Mouse (Mus musculus) frontal cortex, postnatal 36 days (tissue): ENCODE measurements around the gene Fmnl2.

Experiments
- DNase-seq, 2 experiments: peaks; one replicate each; pipeline ENCODE4 v3.0.0; 2022; ENCODE audit warnings: low spot score in 2 of 2

The Fmnl2 gene

DNA sequence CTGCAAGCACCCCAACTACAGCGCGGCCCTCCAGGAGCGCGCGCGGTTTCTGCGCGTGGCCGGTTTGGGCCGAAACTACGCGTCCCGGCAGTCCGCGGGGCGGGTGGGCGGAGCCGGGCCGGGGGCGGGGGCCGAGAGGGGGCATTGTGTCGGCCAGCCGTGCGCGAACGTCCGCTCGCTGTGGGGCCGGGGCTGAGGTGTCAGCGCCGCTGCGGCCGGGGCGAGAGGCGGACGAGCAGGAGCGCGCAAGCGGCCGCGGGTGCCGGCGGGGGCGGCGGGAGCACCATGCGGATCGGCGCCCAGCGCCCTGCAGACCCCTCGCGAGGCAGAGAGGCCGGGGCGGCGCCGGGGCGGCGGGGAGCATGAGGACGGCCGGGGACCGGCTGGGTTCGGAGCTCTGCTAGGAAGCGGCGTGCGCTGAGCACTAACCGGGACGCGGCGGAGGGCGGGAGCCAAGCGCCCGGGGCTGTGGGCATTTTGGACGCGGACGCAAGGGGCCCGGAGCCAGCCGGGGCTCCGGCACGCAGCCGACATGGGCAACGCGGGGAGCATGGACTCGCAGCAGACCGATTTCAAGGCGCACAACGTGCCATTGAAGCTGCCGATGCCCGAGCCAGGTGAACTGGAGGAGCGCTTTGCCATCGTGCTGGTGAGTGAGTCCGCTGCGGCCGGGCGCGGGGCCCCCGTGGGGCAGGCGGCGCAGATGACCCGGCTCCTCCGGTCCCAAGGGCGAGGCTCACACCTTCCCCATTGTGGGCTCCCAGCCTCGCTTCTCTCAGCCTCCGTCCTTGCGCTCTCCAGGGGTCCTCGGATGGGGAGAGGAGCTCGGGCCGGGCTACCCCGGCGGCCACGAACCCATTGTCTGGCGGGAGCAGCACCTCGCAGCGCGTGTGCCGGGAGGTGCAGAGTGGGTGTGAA is at the start of gene Fmnl2:
Fmnl2 (plus strand) TSS at position 250 of the 918 bp plus-strand sequence.
- DNase-seq, result peak; percentile 63 to 68

DNA sequence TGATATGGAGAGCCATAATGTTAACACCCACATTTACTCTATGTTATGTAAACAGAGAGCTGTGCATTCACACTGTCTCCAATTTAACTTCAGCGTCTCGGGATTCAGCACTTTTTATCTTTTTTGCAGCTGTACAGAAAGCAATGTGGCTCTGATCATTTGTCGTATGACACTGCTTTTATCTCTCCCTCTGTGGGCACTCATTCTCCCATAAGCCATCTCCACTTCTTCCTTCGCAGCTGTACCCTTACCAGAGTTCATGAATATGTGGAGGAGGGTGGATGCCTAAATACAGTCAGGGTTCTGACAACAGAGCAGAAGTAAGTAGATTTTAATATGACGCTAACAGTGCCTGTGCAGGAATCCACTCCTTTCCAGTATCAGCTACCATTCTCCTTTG is 47.7 kb upstream of the Fmnl2 start:
- no peak for DNase-seq

DNA sequence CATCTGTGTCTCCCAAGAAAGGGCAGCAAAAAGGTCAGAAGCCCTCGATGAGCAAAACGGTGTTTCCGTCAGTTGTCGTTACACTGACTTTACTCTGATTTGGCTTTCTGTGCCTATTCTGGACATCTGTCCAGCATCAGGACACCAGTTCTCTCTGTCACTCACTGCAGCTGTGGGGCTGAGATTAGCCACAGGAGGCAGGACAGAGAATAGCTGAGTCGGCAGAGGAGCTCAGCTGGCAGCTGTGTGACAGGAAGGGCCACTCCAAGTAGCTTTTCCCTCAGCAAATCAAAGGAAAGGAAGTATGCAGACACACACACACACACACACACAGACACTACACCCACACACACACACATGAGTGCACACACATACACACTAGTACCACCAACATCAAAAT is 46.0 kb upstream of the Fmnl2 start:
- DNase-seq, result no peak

DNA sequence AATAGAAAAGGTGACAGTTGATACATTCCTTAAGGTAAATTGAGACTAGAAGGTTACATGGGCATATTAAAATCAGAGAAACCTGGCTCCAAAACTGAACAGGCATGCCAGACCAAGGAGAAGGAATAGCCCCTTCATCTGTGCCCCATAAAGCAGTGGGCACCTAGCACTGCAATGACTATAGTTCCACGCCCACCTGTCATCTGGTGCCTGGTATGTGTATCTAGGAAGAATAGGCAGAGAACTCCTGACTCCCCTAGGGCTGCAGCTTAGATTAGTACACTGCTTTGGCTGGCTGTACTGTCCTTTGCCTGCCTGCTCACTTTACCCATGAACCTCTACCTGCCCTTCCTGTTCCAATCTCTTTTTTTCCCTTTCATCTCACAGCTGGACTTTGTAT is 40.3 kb upstream of the Fmnl2 start:
- DNase-seq, result peak; percentile 9 to 12

DNA sequence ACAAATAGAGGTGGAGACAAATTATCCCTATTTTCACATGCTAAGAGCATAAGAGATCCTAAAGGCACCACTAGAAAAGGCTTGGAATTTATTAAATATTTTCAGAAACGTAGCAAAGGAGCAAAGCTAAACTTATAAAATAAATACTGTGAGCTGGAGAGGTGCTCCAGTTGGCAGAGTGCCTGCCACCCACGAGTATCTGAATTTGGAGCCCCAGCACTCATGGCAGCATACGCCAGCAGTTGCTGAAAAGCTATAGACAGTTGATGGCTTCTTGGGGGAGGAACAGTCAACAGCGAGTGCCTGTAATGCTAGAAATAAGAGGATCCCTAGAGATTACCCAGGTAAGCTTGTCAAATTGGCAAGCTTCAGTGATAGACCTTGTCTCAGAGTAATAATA is 38.7 kb upstream of the Fmnl2 start:
- peak; percentile 10 to 45 for DNase-seq

DNA sequence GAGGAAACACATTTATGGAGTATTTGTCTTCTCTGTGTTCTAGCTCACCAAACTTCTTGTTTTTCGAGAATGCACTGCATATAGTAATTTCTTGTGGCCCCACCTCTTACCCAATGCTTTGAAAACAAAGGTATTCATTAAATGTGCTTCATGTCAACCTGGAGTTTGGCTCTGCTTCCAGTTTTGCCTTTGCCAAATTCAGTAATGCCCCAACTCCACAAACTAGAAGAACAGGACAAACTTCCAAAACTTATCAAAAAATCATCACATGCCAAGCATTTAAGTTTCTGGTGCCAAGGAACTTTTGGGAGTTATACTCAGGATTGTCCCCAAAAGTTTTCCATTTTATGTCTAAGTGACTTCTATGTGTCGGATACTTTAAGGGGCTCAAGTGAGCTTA is 35.4 kb upstream of the Fmnl2 start:
- DNase-seq, result no peak

DNA sequence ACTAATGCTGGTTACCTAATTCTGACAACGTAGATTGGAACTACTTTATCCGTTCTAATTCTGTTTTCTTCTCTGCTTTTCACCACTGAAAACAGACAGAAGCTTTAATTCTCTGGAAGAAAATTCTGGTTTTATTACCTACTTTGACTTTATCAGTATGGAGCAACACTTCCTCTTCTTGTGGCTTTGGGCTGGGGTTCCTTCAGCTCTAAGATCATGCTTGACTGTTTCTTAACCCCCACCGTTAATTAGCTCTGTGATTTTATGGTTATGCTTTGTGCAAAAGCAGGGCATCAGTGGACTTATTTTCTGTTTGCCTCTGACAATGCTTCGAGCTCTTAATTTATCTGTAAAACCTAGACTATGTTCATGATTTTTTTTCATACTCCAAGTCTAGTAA is 29.6 kb upstream of the Fmnl2 start:
- no peak for DNase-seq

DNA sequence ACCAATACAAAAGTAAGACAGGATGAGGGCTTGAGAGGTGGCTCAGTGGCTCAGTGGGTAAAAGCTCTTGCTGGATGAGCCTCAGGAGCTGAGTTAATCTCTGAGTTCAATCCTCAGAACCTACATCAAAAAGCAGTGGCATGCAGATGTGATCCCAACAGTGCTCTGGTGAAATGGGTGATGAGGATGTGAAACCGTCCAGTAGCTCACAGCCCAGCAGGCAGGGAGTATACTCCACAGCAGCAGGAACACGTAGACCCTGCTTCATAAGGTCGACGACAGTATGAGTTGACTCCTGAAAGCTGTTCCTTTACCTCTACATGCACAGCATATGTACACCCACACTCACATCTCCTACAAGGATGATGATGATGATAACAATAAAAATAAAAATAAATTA is 27.1 kb upstream of the Fmnl2 start:
- no peak for DNase-seq

DNA sequence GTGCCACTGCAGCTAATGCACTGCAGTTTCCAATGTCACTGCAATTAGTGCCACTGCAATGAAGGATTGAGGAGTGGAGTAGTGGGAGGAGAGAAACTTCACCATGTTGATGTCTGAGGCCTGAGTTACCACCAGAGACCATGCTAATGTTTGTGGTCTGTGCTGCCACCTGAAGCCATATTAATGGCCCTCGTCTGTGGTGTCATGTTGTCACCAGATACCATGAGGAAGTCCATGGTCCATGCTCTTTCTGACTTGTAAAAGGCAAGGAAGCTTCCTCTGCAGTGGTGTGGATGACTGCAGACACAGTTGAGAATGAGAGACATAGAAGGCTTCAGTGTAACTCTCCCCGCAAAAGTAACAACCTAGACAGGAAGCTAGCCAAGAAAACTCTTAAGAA is 26.1 kb upstream of the Fmnl2 start:
- DNase-seq, result no peak

DNA sequence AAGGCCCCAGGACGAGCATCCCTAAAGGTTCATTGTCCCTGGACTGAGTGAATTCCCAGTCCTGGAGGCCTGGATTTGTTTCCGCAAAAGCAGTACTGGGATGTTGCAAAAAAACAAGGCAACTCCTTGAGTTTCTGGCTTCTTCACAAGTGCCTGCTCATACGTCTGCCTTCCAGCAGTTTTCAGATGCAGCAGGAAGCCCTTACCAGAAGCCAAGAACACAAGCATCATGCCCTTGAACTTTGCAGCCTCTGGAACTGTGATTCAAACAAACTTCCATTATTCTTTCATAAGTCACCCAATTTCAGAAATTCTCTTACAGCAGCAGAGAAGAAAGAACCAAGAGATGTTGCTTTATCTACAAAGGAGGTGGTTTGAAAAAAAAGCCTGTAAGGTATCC is 21.9 kb upstream of the Fmnl2 start:
- DNase-seq, result no peak

DNA sequence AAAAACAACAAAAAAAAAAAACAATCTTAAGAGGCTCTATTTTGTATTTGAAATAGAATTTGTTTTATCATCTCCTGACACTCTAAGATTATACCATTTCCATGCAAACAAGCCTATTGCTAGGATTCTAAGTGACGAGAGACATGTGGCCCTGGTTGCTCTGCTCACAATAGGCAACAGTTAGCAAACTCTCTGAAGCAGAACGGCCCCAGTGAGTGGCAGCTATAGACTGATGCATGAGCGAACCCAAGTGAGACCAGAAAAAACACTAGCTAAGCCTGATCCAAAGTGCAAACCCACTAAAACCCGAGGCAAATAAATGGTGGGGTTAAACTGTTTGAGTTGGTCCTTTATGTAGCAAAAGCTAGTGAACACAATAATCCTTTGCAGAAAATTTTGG is 18.6 kb upstream of the Fmnl2 start:
- DNase-seq, result no peak

DNA sequence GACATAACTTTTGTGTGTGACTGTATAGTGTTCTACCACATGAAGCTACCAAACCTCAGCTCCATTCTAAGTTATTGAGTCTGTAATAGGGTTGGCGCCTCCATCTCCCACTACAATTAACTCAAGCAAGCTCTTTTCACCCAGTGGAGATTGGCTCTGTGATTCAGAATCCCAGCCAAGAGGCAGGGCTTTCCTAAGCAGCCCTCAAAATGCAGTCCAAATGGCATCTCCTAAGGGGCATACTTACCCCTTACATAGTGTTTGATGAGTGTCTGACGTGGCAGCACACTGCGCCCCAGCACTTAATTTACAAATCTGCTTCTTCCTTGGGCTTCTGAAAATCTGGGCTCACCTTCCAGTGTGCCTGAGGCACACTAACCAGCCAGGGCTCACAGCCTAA is 17.8 kb upstream of the Fmnl2 start:
- no peak for DNase-seq

DNA sequence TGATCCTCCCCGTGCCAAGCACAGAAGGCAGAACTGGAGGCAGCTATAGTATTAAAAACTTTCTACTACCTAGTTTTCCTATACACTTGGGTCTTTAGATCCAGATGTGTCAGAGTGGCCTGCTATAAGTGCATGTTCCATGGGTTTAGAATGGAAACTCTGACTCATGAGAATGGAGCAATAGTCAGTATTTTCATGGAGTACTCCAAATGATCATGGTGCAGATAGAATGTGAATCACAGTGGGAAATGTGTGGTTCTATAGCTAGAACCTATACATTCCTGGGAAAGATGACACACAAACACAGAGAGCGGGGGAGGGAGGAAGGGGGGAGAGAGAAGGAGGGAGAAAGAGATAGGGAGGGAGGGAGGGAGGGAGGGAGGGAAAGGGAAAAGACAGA is 13.8 kb upstream of the Fmnl2 start:
- no peak for DNase-seq

DNA sequence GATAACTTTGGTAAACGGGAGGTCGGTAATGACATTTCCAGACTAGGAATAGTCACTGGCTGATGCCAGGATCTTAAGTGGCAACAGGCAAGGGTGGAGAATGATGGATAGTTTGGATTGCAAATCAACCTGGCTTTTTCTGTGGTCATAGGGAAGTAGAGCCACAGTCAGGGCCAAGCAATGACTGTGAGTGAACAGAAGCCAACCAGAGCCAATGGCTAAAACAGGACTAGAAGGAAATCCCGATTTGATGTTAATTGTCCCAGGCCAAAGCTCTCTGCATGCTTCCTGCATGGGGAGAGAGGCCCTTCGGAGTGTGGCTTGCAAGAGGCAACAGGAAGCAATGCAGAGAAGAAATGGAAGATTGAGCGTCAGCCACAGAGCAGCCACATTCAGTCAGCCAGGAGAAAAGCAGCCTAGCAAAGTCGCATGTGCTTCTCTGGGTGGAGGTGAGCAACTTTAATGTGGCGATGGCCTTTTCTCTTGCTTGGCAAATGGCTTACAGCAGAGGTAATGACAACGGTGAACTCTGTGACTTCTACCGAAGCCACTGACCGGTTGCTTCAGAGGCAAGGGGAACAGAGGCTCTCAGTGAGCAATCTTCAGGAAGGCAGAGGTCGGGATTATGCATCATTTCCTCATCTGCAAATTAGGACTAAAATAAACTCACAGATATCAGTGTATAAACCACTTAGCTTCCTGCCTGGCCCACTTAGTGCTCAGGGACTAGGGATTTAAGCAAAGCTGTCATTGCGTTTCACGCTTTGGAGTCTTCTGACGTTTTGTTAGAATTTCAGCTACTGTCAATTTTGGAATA is 12.5 kb upstream of the Fmnl2 start:
- DNase-seq, result no peak

DNA sequence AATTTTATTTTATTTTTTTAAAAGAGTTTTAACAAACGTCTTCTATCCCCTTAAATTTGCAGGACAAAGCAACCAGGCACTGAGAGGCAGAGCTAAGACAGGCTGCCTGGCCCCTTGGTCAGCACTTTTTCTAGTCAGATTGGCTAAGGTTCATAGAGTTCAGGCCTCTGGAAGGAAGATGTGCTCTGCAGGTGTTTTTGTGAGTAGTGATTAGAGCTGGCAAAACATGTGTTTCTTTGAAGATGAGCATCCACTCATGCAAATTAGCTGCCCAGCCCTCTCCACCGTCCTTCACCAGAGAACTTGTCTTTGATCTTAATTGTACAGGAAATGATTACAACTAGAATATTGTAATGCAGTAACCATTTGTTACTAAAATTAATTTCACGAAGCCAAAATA is 11.2 kb upstream of the Fmnl2 start:
- no peak for DNase-seq

DNA sequence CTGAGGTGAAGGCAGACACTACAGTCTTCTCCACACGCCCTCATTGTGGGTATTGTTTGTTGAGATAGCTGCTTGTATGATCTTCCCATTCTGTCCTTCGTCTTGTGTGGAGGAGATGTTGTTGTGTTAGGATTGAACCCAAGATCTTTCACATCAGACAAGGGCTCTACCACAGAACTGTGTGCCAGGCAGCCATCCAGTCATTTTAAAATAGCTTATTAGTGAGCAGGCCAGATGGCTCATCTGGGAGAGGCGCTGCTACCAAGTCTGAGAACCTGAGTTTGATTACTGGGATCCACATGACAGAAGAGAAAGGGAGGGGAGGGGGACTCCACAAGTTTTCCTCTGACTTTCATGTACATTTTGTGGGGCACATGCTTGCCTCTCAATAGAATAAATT is 8.6 kb upstream of the Fmnl2 start:
- DNase-seq, result no peak

DNA sequence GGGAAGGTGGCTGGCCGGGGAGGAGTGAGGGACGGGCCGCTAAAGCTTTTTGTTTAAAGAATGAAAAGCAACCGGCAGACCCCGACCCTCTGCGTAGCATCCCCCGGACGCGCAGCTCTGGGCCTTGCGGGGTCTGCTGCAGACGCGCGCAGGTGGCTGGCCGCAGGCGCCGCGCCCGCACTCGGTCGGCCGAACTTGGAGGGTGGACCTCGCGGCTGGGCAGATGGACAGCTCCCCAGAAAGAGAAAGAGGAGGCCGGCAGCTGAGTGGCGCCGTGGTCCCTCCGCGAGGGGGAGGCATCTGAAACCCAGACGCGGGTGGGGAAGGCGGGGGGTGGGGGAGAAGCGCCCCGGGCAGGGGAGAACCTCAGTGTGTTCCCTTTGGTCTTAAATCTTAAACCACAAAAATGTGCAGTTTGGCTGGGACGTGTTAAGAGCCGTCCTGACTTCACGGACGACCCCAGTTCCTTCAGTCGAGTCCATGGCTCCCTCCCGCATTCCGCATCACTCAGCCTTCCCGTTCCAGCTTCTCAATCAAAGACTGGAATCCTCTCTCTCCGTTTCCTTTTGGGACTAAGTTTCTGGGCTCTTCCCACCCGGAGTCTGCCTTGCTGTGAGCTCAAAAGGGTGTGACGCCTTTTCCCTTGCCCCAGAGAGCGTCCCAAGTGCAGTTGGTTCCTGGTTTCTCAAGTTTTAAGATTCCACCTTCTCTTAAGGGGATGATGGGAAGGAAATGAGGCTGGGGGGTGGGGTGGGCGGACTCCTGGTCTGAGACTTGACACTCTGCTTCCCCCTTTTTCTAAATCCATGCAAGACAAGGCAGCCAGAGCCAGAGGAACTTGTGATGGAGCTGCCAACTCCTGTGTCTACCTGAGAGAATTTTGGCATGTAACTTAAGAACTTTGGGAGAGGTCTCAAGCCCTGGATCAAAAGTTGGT is 1.1 kb downstream of the Fmnl2 start:
- DNase-seq, result peak; percentile 24 to 40

DNA sequence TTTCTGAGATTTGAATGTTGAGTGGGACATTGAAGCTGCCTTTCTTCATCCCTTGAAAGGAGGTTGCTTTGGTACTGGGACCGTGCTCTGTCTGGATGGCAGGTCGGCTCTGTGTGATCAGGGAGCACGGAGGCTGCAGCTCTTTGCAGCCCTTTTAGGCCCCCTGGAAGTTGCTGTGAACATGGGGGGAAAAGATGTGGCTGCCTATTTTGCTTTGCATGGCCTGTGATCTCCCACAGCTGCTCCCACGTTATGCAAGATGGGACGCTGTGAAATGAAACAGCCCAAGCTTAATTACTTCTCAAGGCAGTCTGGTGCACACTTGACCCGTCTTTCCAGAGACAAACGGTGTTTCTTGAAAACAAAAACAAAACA is 1.8 kb downstream of the Fmnl2 start:
- DNase-seq, result no peak

DNA sequence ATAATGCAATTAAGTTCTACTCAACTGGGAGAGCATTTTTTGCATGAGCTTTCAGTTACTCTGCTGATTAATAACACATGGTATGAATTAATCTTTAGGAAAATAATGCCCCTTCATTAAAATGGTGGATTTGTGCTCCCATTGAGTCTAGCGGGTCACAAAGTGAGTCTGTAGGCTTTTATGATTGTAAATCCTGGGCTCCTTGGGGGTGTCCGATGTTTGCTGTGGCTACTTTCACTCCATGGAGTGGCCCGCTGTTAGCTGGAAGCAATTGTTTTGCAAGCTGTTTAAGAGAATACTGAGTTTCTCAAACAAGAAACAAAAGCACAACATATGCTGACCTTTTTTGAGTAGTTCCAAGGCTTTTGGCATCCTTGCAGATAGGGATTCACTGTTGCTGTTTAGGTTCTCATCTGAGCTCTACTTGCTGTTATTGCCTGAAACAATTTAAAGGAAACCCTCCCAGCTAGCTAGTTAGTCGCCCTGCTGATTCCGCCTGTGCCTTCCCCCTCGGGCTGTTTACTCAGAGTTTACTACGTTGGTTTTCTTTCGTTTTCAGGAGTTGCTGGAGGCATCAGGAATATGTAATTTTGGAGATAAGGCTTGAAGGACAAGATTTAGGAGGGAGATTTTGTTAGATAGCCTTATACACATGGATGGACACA is 2.6 kb downstream of the Fmnl2 start:
- no peak for DNase-seq

DNA sequence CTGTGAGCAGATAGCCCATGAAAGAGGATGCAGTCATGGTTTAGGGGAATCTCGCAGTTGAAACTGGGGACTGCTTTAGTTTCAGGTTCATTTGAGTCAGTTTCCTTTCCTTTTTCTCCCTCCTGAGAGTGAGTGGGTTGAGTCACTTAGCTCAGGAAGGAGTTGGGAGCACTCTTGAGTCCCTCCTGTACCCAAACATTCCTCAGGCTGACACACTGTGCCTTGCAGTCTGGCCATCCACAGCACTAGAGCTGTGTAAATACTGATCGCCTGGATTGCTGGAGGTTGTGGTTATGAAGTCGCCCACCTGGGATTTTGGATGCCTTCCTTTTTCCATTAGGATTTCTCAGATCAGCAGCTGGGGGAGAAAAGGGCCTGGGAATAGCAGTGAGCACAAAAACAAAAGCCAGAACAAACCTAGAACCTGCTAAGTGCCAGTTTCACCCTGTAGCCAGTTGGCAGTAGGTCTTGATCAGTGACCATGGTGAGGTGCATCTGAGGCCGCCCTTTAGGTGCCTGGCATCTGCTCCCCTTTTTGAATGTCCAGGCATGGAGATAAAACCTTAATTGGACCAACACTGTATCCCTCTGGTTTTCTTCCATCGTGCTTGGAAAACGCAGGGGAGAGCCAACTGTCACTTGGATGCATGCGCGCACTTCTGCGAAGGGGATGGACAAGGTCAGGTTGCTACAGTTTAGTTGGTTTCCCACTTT is 4.5 kb downstream of the Fmnl2 start:
- no peak for DNase-seq

DNA sequence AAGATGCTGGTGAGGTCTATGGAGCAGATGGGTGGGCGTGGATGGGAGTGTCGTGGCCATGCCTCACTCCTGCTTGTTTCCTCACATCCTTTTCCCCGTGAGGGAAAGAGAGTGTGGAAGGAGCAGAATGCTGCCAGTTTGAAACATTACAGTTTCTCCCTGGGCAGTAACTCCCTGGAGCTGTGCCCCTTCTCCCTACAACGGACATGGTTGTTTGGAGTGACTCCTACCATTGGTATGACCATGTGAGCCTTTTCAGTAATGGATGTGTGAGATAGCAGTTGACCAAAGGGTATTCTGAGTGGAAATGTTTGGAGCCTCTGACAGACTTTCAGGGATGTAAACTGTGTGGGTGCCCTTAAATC is 5.1 kb downstream of the Fmnl2 start:
- DNase-seq, result no peak
